10 mouse cellular contexts compared by ENCODE assay signal in genomic region chr1:121398986-121399881, GRCm38 (mm10). TPM values are rescaled to one million over a fixed set of nuclear protein-coding genes. Genes with fewer than 3 reads are reported as not detected.
A peak's percentile ranks its signal among the peaks of the same experiment; 100 is the strongest.
DNase-seq lines count a peak whose midpoint lies in the region; ATAC-seq and TF ChIP-seq lines count a peak whose summit lies in the region.
"Had no signal": no experiment of that assay in that cellular context is flagged by ENCODE, and none has a peak within 500 bp of the region (broad histone marks: within the 10 kb centered on the region; RNA-seq: fewer than 3 reads in every experiment).

No protein-coding gene starts in this region.

- ATAC-seq in hindbrain, embryonic 11.5 days (ENCODE audit: low FRiP score), result peak; percentile 66; the same call in 1 of the 2 replicates
- ATAC-seq in forebrain, embryonic 13.5 days, result peak; percentile 77
- ATAC-seq in megakaryocyte-erythroid progenitor cell, adult 5-6 weeks (replicated peaks; ENCODE audit: low FRiP score, low TSS enrichment, poor library complexity, severe bottlenecking), result no peak

- TF ChIP-seq CTCF in CH12.LX (conservative IDR thresholded peaks at IDR 0.05 in 1 of 2, IDR thresholded peaks at IDR 0.05 in 1 of 2; ENCODE audit: low read depth in 2 of 2, low read length in 2 of 2), result no peak

- in situ Hi-C loops in CH12.LX (cut with MboI; ENCODE audit: low pct_ligation_motif_present, low pct_unique_long_range_greater_than_20kb, low sequenced_read_pairs), result loop anchor here (10.0 kb wide), 1 partner anchor 144 kb away; no protein-coding TSS in a partner anchor

- no peak for DNase-seq in hindbrain, embryonic 11.5 days (ENCODE audit: low spot score)
- DNase-seq in hindbrain, embryonic 10.5 days (ENCODE audit: low spot score), result no peak
- DNase-seq in CH12.LX (ENCODE audit: extremely low read depth), result no peak
- DNase-seq in kidney, postnatal 4 days, result peak; percentile 36 to 49
- no peak for DNase-seq in adrenal gland, postnatal 4 days (ENCODE audit: low spot score in 2 of 2)
- no peak for DNase-seq in urinary bladder, adult 18-20 months (ENCODE audit: low spot score in 2 of 2)
- DNase-seq: liver, embryonic 13.5 days had no signal

- no peak for TF ChIP-seq EP300 in CH12.LX (IDR thresholded peaks at IDR 0.05; ENCODE audit: low read length)

- H3K27ac ChIP-seq in hindbrain, embryonic 11.5 days (ENCODE audit: low read depth, low read length), result no peak overlapping the region
- no peak overlapping the region for H3K27ac ChIP-seq in hindbrain, embryonic 10.5 days
- no peak overlapping the region for H3K27ac ChIP-seq in CH12.LX (ENCODE audit: insufficient read depth, low read depth)
- peak overlapping the region; percentile 40; the same call in 1 of the 2 replicates for H3K27ac ChIP-seq in forebrain, embryonic 13.5 days
- H3K27ac ChIP-seq: liver, embryonic 13.5 days had no signal

- H3K79me2 ChIP-seq in CH12.LX (replicated peaks; ENCODE audit: control insufficient read depth, extremely low read depth, insufficient read depth, poor library complexity, severe bottlenecking), result no peaks in the 10 kb centered on the region

- H3K36me3 ChIP-seq in hindbrain, embryonic 11.5 days (ENCODE audit: control insufficient read depth, insufficient read depth, low read length), result no peaks in the 10 kb centered on the region
- H3K36me3 ChIP-seq in hindbrain, embryonic 10.5 days, result no peaks in the 10 kb centered on the region
- H3K36me3 ChIP-seq in CH12.LX (replicated peaks in 1 of 2; ENCODE audit: control insufficient read depth in 1 of 2, insufficient read depth in 1 of 2, low read length in 1 of 2), result no peaks in the 10 kb centered on the region
- H3K36me3 ChIP-seq in forebrain, embryonic 13.5 days (ENCODE audit: poor library complexity, severe bottlenecking), result no peaks in the 10 kb centered on the region
- H3K36me3 ChIP-seq: liver, embryonic 13.5 days had no signal

- H3K27me3 ChIP-seq in hindbrain, embryonic 11.5 days (ENCODE audit: control insufficient read depth, insufficient read depth, low read length), result no peaks in the 10 kb centered on the region
- H3K27me3 ChIP-seq in hindbrain, embryonic 10.5 days (ENCODE audit: insufficient read depth, poor library complexity, severe bottlenecking), result no peaks in the 10 kb centered on the region
- no peaks in the 10 kb centered on the region for H3K27me3 ChIP-seq in CH12.LX (replicated peaks)
- H3K27me3 ChIP-seq in forebrain, embryonic 13.5 days, result no peaks in the 10 kb centered on the region
- H3K27me3 ChIP-seq: liver, embryonic 13.5 days had no signal

- H3K9ac ChIP-seq in hindbrain, embryonic 11.5 days (ENCODE audit: low read depth, low read length), result no peak overlapping the region
- H3K9ac ChIP-seq in CH12.LX (ENCODE audit: insufficient read depth, low read depth), result no peak overlapping the region
- H3K9ac ChIP-seq in forebrain, embryonic 13.5 days, result no peak overlapping the region
- H3K9ac ChIP-seq: liver, embryonic 13.5 days had no signal

- no peak overlapping the region for H3K4me2 ChIP-seq in hindbrain, embryonic 11.5 days (replicated peaks; ENCODE audit: low read depth, low read length)
- H3K4me2 ChIP-seq in CH12.LX (ENCODE audit: insufficient read depth, low read depth, poor library complexity, severe bottlenecking), result peak overlapping the region; percentile 24; the same call in 1 of the 2 replicates
- H3K4me2 ChIP-seq in forebrain, embryonic 13.5 days, result no peak overlapping the region; the same call in 1 of the 2 replicates
- H3K4me2 ChIP-seq: liver, embryonic 13.5 days had no signal

- 83% methylated on average over 14 of the region's 14 CpGs for WGBS in hindbrain, embryonic 11.5 days
- 82% methylated on average over 14 of the region's 14 CpGs for WGBS in hindbrain, embryonic 10.5 days
- WGBS in forebrain, embryonic 13.5 days, result 57% methylated on average over 14 of the region's 14 CpGs

- dilution Hi-C loops in CH12.LX (cut with MboI; ENCODE audit: extremely low pct_ligation_motif_present, extremely low pct_unique_long_range_greater_than_20kb, low sequenced_read_pairs), result no loop called here

- H3K4me3 ChIP-seq in hindbrain, embryonic 11.5 days (ENCODE audit: low read depth, low read length), result no peak overlapping the region
- no peak overlapping the region for H3K4me3 ChIP-seq in hindbrain, embryonic 10.5 days
- no peak overlapping the region for H3K4me3 ChIP-seq in CH12.LX (replicated peaks in 1 of 3; ENCODE audit: low read depth in 2 of 3, low read length in 2 of 3, poor library complexity in 1 of 3)
- no peak overlapping the region for H3K4me3 ChIP-seq in forebrain, embryonic 13.5 days
- H3K4me3 ChIP-seq: erythroblast, embryonic 14.5 days; liver, embryonic 13.5 days had no signal

- TF ChIP-seq POLR2A in CH12.LX (IDR thresholded peaks at IDR 0.05; ENCODE audit: low read depth, low read length), result no peak

- no peak for TF ChIP-seq RAD21 in CH12.LX (IDR thresholded peaks at IDR 0.05; ENCODE audit: low read depth, low read length)

- H3K9me3 ChIP-seq in hindbrain, embryonic 11.5 days (ENCODE audit: control insufficient read depth, low read length), result no peaks in the 10 kb centered on the region
- no peaks in the 10 kb centered on the region for H3K9me3 ChIP-seq in hindbrain, embryonic 10.5 days
- no peaks in the 10 kb centered on the region for H3K9me3 ChIP-seq in CH12.LX (replicated peaks; ENCODE audit: low read length)
- H3K9me3 ChIP-seq in forebrain, embryonic 13.5 days (replicated peaks), result no peaks in the 10 kb centered on the region
- H3K9me3 ChIP-seq: liver, embryonic 13.5 days had no signal

- H3K4me1 ChIP-seq in hindbrain, embryonic 11.5 days (replicated peaks; ENCODE audit: control insufficient read depth, insufficient read depth, low read length), result no peaks in the 10 kb centered on the region
- H3K4me1 ChIP-seq in hindbrain, embryonic 10.5 days (replicated peaks), result no peaks in the 10 kb centered on the region
- H3K4me1 ChIP-seq in CH12.LX (ENCODE audit: control insufficient read depth in 1 of 2, insufficient read depth in 2 of 2), result peaks cover 0 to 14% of the 10 kb centered on the region in 2 experiments; a peak in 2 of 4 replicates
- peaks cover 25% of the 10 kb centered on the region for H3K4me1 ChIP-seq in forebrain, embryonic 13.5 days
- H3K4me1 ChIP-seq: liver, embryonic 13.5 days had no signal

TF ChIP-seq in CH12.LX, 34 proteins besides CTCF, POLR2A, EP300 and RAD21:
- TF ChIP-seq ZNF384 (IDR thresholded peaks at IDR 0.05; ENCODE audit: low read depth, low read length), result peak; percentile 63
- no peak for TF ChIP-seq KAT2A (IDR thresholded peaks at IDR 0.05; ENCODE audit: insufficient replicate concordance, low read length)

RNA-seq across cellular contexts. Expression of gene Ccdc93, which starts 31.6 kb away (rescaled TPM):
- 8.7 and 11.1 TPM in 2 replicates for polyA plus RNA-seq in hindbrain, embryonic 11.5 days (2014; fragmentation: Nextera tagmentation; extraction: Ambion mirVana)
- 9.9 and 11.0 TPM in 2 replicates for polyA plus RNA-seq in hindbrain, embryonic 10.5 days (2016; fragmentation: Nextera tagmentation; extraction: Ambion mirVana)
- 21.0 and 21.2 TPM in 2 replicates for total RNA-seq in CH12.LX (2012; rRNA removed)
- 23.7 and 25.0 TPM in 2 replicates for total RNA-seq in CH12.LX (2014; rRNA removed)
- 34.0 and 37.2 TPM in 2 replicates for polyA plus RNA-seq in CH12.LX (2012; ENCODE audit: insufficient read length, low read depth)
- 10.2 and 11.2 TPM in 2 replicates for polyA plus RNA-seq in forebrain, embryonic 13.5 days (2015; fragmentation: Nextera tagmentation; extraction: Ambion mirVana)
- total RNA-seq in adrenal gland, postnatal 4 days (2021), result 10 to 100 TPM; 22.9 to 24.5 TPM
- 7.9 and 14.3 TPM in 2 replicates for total RNA-seq in megakaryocyte-erythroid progenitor cell, adult 5-6 weeks (2014; fragmentation: Nextera tagmentation)
- 14.1 and 16.3 TPM in 2 replicates for total RNA-seq in megakaryocyte-erythroid progenitor cell, adult 5-6 weeks (2017)

Comparison
In these comparisons a context has a peak if more than half of its experiments do, and no peak if none do; other contexts are left out.
1. DNase-seq: peak in kidney, postnatal 4 days (2 of 2); none in hindbrain, embryonic 11.5 days (single experiment), hindbrain, embryonic 10.5 days (single experiment), CH12.LX (single experiment), adrenal gland, postnatal 4 days (0 of 2) and urinary bladder, adult 18-20 months (0 of 2).